Mouse (Mus musculus) cerebellum, adult 2 months (tissue): ENCODE measurements at regions not wholly inside any gene's neighbourhood (a gene's known extent, or its start where the extent isn't known, plus 50 kb on each side); places are given as distances from the start of the nearest gene placed in this dataset.

Source experiments
- CTCF ChIP-seq: fragments of 200-500 bp; IDR thresholded peaks from 2 replicates; pipeline ENCODE4 v1.5.1; 2011; ENCODE audit warnings: low read depth, mild to moderate bottlenecking, control low read depth, low read length, moderate library complexity, borderline replicate concordance; ENCODE audit not compliant: insufficient read depth
- POLR2A ChIP-seq: fragments of 200-500 bp; IDR thresholded peaks from 2 replicates; pipeline ENCODE4 v1.6.1; 2011; ENCODE audit warnings: low read length, control low read depth, borderline replicate concordance; ENCODE audit not compliant: insufficient read depth

DNA sequence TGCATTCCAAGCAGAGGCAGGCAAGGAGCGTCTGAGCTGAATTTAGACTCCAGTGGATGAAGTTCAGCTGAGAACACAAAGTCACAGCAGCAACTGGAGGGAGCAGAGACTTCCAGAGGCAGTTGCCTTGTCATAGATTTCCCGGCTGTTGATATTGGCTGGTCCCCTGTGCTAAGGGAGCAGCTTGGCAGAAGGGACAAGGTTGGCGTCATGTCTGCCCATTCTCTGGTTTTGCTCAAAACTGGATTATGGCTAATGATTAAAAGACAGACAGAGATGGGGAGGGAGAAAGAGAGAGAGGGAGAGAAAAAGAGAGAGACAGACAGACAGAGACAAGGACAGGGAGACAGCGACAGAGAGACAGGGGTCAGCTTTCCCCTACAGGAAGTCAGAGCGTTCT, 169.0 kb upstream of the Ift57 start:
- TF ChIP-seq POLR2A (no peak), CTCF (no peak)
